Mouse (Mus musculus): ENCODE results near the gene Gmip. TPM values are rescaled to one million over a fixed set of nuclear protein-coding genes. Genes with fewer than 3 reads are reported as not detected.
A peak's percentile ranks its signal among the peaks of the same experiment; 100 is the strongest.

The Gmip gene
- polyA plus RNA-seq, 1 experiment = not detected

GRCm38 (mm10) chr8:69814881-69815280 lies 6.4 kb downstream of the Gmip start:
- Histone ChIP-seq H3K27ac (ENCODE audit: insufficient read depth, low read depth, low read length) (no peak overlapping the region), H3K4me3 (ENCODE audit: insufficient read depth, low read depth, low read length) (no peak overlapping the region), H3K4me1 (ENCODE audit: control insufficient read depth, insufficient read depth, low read length) (no peaks in the 10 kb centered on the region)
- WGBS = 89% methylated on average over 2 of the region's 2 CpGs
- no peak for TF ChIP-seq CTCF (IDR thresholded peaks at IDR 0.05; ENCODE audit: insufficient read depth, low read depth, low read length)
- TF ChIP-seq POLR2A (IDR thresholded peaks at IDR 0.05; ENCODE audit: insufficient read depth, low read depth, low read length) = no peak

GRCm38 (mm10) chr8:69815396-69815795 lies 6.9 kb downstream of the Gmip start:
- no peak overlapping the region for H3K4me3 ChIP-seq (ENCODE audit: insufficient read depth, low read depth, low read length)
- H3K27ac ChIP-seq (ENCODE audit: insufficient read depth, low read depth, low read length) = no peak overlapping the region
- WGBS = 95% methylated on average over 4 of the region's 4 CpGs
- no peaks in the 10 kb centered on the region for H3K4me1 ChIP-seq (ENCODE audit: control insufficient read depth, insufficient read depth, low read length)
- TF ChIP-seq POLR2A (IDR thresholded peaks at IDR 0.05; ENCODE audit: insufficient read depth, low read depth, low read length) (no peak), CTCF (IDR thresholded peaks at IDR 0.05; ENCODE audit: insufficient read depth, low read depth, low read length) (no peak)

- Histone ChIP-seq H3K4me3 (ENCODE audit: insufficient read depth, low read depth, low read length) (no peak overlapping the region), H3K4me1 (ENCODE audit: control insufficient read depth, insufficient read depth, low read length) (peaks cover 10% of the 10 kb centered on the region), H3K27ac (ENCODE audit: insufficient read depth, low read depth, low read length) (no peak overlapping the region)
- TF ChIP-seq CTCF (IDR thresholded peaks at IDR 0.05; ENCODE audit: insufficient read depth, low read depth, low read length) (no peak), POLR2A (IDR thresholded peaks at IDR 0.05; ENCODE audit: insufficient read depth, low read depth, low read length) (no peak)
- 85% methylated on average over 9 of the region's 9 CpGs for WGBS
Observed at GRCm38 (mm10) chr8:69820466-69820865, 12.0 kb downstream of the Gmip start.

DNA sequence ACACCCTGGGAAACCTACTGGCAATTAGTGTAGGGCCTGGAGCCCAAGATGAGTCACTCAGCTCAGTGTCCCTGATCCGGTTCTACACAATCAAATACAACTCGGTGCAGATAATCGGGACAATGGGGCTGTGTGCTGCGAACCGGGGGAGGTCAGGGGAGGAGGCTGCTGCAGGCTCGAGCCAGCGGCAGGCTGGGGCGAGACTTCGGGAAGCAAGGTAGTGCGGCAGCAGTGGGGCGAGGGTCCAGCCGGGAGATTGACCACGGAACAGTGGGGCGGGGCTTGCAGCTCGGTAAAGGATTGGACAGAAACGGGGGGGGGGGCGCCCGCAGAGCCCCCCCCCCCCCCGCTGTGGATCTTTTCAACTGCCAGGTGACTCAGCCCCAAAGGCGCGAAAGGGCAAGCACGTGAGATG lies 13.5 kb downstream of the Gmip start:
- Histone ChIP-seq H3K27ac (ENCODE audit: insufficient read depth, low read depth, low read length) (no peak overlapping the region), H3K4me1 (ENCODE audit: control insufficient read depth, insufficient read depth, low read length) (peaks cover 10% of the 10 kb centered on the region), H3K4me3 (ENCODE audit: insufficient read depth, low read depth, low read length) (peak overlapping the region; percentile 52)
- TF ChIP-seq POLR2A (IDR thresholded peaks at IDR 0.05; ENCODE audit: insufficient read depth, low read depth, low read length) (no peak), CTCF (IDR thresholded peaks at IDR 0.05; ENCODE audit: insufficient read depth, low read depth, low read length) (no peak)
- WGBS = 0% methylated on average over 14 of the region's 22 CpGs

DNA sequence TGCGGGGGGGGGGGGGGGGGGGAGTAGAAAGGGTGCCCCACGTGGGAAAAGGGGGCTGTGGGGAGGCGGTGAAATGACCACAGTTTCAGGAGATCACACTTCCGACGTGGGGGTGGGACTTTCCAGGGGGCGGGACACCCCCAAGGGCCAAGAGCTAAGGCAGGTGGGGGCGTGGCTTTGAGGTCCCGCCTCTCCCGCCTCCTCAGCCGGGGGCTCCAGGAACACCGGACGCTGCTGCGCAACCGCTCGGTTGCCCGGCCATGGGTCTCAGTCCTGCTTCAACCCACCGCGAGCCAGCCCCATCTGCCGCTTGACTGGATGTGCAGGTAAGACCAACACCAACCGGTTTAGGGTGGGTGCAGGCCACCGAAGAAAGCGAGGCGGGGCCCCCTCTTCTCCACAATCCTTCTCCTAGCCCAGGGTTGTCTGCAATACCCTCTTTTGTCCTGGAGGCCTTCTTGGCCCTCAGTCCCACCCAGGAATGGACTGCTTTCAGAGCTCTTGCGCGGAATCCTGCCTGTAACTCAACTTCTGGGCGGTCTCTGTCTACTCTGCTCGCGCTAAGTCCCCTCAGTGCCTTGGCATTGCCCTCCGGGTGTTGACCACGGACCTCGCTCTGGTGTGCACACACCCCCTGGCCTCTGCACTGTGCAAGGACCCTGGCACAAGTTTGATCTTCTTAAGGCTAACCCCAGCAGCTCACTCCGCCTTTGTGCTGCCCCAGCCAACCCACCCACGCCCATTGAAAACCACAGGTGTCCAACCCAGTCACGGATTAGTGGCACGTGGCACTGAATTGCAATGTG lies 14.1 kb downstream of the Gmip start, which contains the start of gene Lpar2:
Lpar2 (plus strand) TSS at position 44 of the 806 bp plus-strand sequence.
- Histone ChIP-seq H3K27ac (ENCODE audit: insufficient read depth, low read depth, low read length) (no peak within 1 kb of the TSS), H3K4me1 (ENCODE audit: control insufficient read depth, insufficient read depth, low read length) (peaks cover 10% of the 10 kb centered on the region), H3K4me3 (ENCODE audit: insufficient read depth, low read depth, low read length) (peak within 1 kb of the TSS; percentile 52)
- no peak for TF ChIP-seq POLR2A (IDR thresholded peaks at IDR 0.05; ENCODE audit: insufficient read depth, low read depth, low read length)
- no peak for TF ChIP-seq CTCF (IDR thresholded peaks at IDR 0.05; ENCODE audit: insufficient read depth, low read depth, low read length)
- 2% methylated on average over 32 of the region's 35 CpGs for WGBS

- no peak overlapping the region for H3K27ac ChIP-seq (ENCODE audit: insufficient read depth, low read depth, low read length)
- 94% methylated on average over 12 of the region's 12 CpGs for WGBS
- no peak overlapping the region for H3K4me3 ChIP-seq (ENCODE audit: insufficient read depth, low read depth, low read length)
- peaks cover 10% of the 10 kb centered on the region for H3K4me1 ChIP-seq (ENCODE audit: control insufficient read depth, insufficient read depth, low read length)
- TF ChIP-seq POLR2A (IDR thresholded peaks at IDR 0.05; ENCODE audit: insufficient read depth, low read depth, low read length) = no peak
- no peak for TF ChIP-seq CTCF (IDR thresholded peaks at IDR 0.05; ENCODE audit: insufficient read depth, low read depth, low read length)
Observed at GRCm38 (mm10) chr8:69826371-69826770, 17.9 kb downstream of the Gmip start.

DNA sequence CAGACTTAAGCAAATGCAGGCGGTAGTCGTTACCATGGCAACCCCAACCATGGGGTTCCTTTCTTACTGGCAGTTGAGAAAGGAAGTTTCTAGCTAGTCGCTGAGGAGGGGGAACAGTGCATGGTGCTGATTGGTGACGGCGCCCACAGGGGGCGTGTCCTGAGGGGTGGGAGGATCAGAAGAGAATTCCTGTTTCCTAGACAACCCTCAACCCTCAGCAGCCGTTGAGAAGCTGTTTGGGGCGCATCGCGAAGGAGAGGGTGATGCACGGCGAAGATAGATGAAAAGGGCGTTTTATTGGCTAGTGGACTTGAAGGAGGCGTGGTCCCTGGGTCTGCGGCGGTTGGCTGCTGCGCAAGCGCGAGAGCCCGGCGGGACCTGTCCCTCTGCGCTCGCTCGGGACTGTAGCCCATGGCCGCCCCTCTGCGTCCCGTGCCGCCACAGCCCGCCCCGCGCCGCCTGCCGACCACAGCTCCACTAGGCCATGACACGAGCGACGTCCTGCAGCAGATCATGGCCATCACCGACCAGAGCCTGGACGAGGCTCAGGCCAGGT lies 23.9 kb downstream of the Gmip start, which contains the start of gene Pbx4:
Pbx4 (plus strand) TSS at position 194 of the 556 bp plus-strand sequence.
- TF ChIP-seq POLR2A (IDR thresholded peaks at IDR 0.05; ENCODE audit: insufficient read depth, low read depth, low read length) (peak; percentile 39; the same call in 1 of the 2 replicates), CTCF (IDR thresholded peaks at IDR 0.05; ENCODE audit: insufficient read depth, low read depth, low read length) (no peak)
- Histone ChIP-seq H3K4me3 (ENCODE audit: insufficient read depth, low read depth, low read length) (peak within 1 kb of the TSS; percentile 75), H3K27ac (ENCODE audit: insufficient read depth, low read depth, low read length) (peak within 1 kb of the TSS; percentile 47), H3K4me1 (ENCODE audit: control insufficient read depth, insufficient read depth, low read length) (peaks cover 4% of the 10 kb centered on the region; the same call in 1 of the 2 replicates)
- under 1% methylated on average over 38 of the region's 38 CpGs for WGBS

DNA sequence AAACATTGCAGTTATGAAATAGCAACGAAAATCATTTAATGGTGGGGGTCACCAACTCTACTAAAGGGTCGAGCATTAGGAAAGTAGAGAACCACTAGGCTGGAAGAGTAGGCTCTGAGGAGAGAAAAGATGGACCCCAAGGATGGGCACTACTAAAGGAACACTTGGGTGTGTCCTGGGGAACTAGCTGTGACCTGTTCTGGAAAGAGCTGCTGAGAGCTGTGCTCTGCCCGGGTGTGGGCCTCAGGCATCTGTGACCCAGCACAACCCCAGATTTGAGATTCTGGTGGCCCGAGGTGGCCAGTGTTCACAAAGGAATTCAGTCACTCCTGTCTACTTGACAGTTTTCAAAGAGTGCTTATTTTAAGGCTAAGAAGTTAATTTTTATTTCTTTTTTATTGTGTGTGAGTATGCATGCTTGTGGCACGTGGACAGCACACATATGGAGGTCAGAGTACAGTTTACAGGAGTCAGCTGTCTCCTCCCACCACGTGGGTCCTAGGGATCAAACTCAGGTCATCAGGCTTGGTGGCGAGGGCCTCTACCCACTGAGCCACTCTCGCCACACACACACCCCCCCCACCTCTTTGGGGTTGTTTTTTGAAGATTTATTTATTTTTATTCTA lies 28.7 kb downstream of the Gmip start:
- Histone ChIP-seq H3K4me1 (ENCODE audit: control insufficient read depth, insufficient read depth, low read length) (peaks cover 4% of the 10 kb centered on the region; the same call in 1 of the 2 replicates), H3K4me3 (ENCODE audit: insufficient read depth, low read depth, low read length) (no peak overlapping the region), H3K27ac (ENCODE audit: insufficient read depth, low read depth, low read length) (no peak overlapping the region)
- WGBS = 84% methylated on average over 8 of the region's 8 CpGs
- TF ChIP-seq CTCF (IDR thresholded peaks at IDR 0.05; ENCODE audit: insufficient read depth, low read depth, low read length) (no peak), POLR2A (IDR thresholded peaks at IDR 0.05; ENCODE audit: insufficient read depth, low read depth, low read length) (no peak)
